Comparison of ENCODE assay signal across 8 mouse cellular contexts in genomic region chr19:37174716-37175435, GRCm38 (mm10). TPM values are rescaled to one million over a fixed set of nuclear protein-coding genes. Genes with fewer than 3 reads are reported as not detected.
A peak's percentile ranks its signal among the peaks of the same experiment; 100 is the strongest.
DNase-seq lines count a peak whose midpoint lies in the region; ATAC-seq and TF ChIP-seq lines count a peak whose summit lies in the region.

No protein-coding gene starts in this region.

- peak; percentile 85; the same call in 1 of the 2 replicates for ATAC-seq in embryonic facial prominence, embryonic 12.5 days (ENCODE audit: insufficient number of reproducible peaks, insufficient read depth, low FRiP score, low TSS enrichment)
- peak; percentile 86 for ATAC-seq in kidney, embryonic 15.5 days (replicated peaks; ENCODE audit: low FRiP score)
- ATAC-seq in monocyte, adult 5-6 weeks (replicated peaks; ENCODE audit: insufficient number of reproducible peaks, low FRiP score, low TSS enrichment, poor library complexity, severe bottlenecking), result peak; percentile 49
- ATAC-seq in stomach, embryonic 16.5 days (ENCODE audit: insufficient read depth, low FRiP score), result peak; percentile 79

- H3K9me3 ChIP-seq in embryonic facial prominence, embryonic 12.5 days, result no peaks in the 10 kb centered on the region
- no peaks in the 10 kb centered on the region for H3K9me3 ChIP-seq in heart, embryonic 10.5 days
- no peaks in the 10 kb centered on the region for H3K9me3 ChIP-seq in kidney, embryonic 15.5 days (replicated peaks)
- no peaks in the 10 kb centered on the region for H3K9me3 ChIP-seq in stomach, embryonic 16.5 days (replicated peaks; ENCODE audit: control insufficient read depth, low read length)

- H3K4me2 ChIP-seq in embryonic facial prominence, embryonic 12.5 days (replicated peaks), result peak overlapping the region; percentile 100
- peak overlapping the region; percentile 95 for H3K4me2 ChIP-seq in kidney, embryonic 15.5 days
- peak overlapping the region; percentile 100 for H3K4me2 ChIP-seq in stomach, embryonic 16.5 days (ENCODE audit: low read depth, low read length)

- H3K4me3 ChIP-seq in embryonic facial prominence, embryonic 12.5 days, result peak overlapping the region; percentile 56
- H3K4me3 ChIP-seq in heart, embryonic 10.5 days, result peak overlapping the region; percentile 84
- peak overlapping the region; percentile 60 for H3K4me3 ChIP-seq in kidney, embryonic 15.5 days (replicated peaks)
- H3K4me3 ChIP-seq in liver, adult 2 months (ENCODE audit: insufficient read depth, low read depth, low read length), result peak overlapping the region; percentile 76
- peak overlapping the region; percentile 76 for H3K4me3 ChIP-seq in stomach, embryonic 16.5 days (replicated peaks; ENCODE audit: low read length)

- H3K27ac ChIP-seq in embryonic facial prominence, embryonic 12.5 days, result 0 out of 2 replicates have a peak overlapping the region, but pooled peaks have one; percentile 6
- peak overlapping the region; percentile 89 for H3K27ac ChIP-seq in heart, embryonic 10.5 days
- H3K27ac ChIP-seq in kidney, embryonic 15.5 days, result peak overlapping the region; percentile 83
- peak overlapping the region; percentile 99 for H3K27ac ChIP-seq in liver, adult 2 months (replicated peaks; ENCODE audit: insufficient read depth, low read depth, low read length)
- H3K27ac ChIP-seq in stomach, embryonic 16.5 days (ENCODE audit: low read length), result peak overlapping the region; percentile 40

- under 1% methylated on average over 36 of the region's 36 CpGs for WGBS in embryonic facial prominence, embryonic 12.5 days
- under 1% methylated on average over 36 of the region's 36 CpGs for WGBS in heart, embryonic 10.5 days
- WGBS in kidney, embryonic 15.5 days, result under 1% methylated on average over 36 of the region's 36 CpGs
- WGBS in liver, adult 2 months, result under 1% methylated on average over 36 of the region's 36 CpGs
- under 1% methylated on average over 36 of the region's 36 CpGs for WGBS in stomach, embryonic 16.5 days

- H3K27me3 ChIP-seq in embryonic facial prominence, embryonic 12.5 days, result peaks cover 31% of the 10 kb centered on the region
- H3K27me3 ChIP-seq in heart, embryonic 10.5 days (ENCODE audit: insufficient read depth, poor library complexity, severe bottlenecking), result peaks cover 35% of the 10 kb centered on the region
- H3K27me3 ChIP-seq in kidney, embryonic 15.5 days, result peaks cover 34% of the 10 kb centered on the region
- no peaks in the 10 kb centered on the region for H3K27me3 ChIP-seq in liver, adult 2 months (ENCODE audit: control insufficient read depth, insufficient read depth, low read length)
- H3K27me3 ChIP-seq in stomach, embryonic 16.5 days (ENCODE audit: control insufficient read depth, insufficient read depth, low read length), result peaks cover 9% of the 10 kb centered on the region; the same call in 1 of the 2 replicates

- no peak for TF ChIP-seq POLR2A in liver, adult 2 months (IDR thresholded peaks at IDR 0.05; ENCODE audit: extremely low read depth, insufficient read depth, low read length)

- peaks cover 10% of the 10 kb centered on the region for H3K4me1 ChIP-seq in embryonic facial prominence, embryonic 12.5 days
- peaks cover 12% of the 10 kb centered on the region for H3K4me1 ChIP-seq in heart, embryonic 10.5 days
- H3K4me1 ChIP-seq in kidney, embryonic 15.5 days, result peaks cover 22% of the 10 kb centered on the region
- H3K4me1 ChIP-seq in liver, adult 2 months (ENCODE audit: control insufficient read depth, insufficient read depth, low read length), result peaks cover 22% of the 10 kb centered on the region
- H3K4me1 ChIP-seq in stomach, embryonic 16.5 days (ENCODE audit: control insufficient read depth, insufficient read depth, low read length), result peaks cover 13% of the 10 kb centered on the region

- H3K36me3 ChIP-seq in embryonic facial prominence, embryonic 12.5 days, result no peaks in the 10 kb centered on the region
- no peaks in the 10 kb centered on the region for H3K36me3 ChIP-seq in heart, embryonic 10.5 days
- no peaks in the 10 kb centered on the region for H3K36me3 ChIP-seq in kidney, embryonic 15.5 days
- peaks cover 6% of the 10 kb centered on the region; the same call in 1 of the 2 replicates for H3K36me3 ChIP-seq in liver, adult 2 months (ENCODE audit: control insufficient read depth, insufficient read depth, low read length)
- no peaks in the 10 kb centered on the region for H3K36me3 ChIP-seq in stomach, embryonic 16.5 days (ENCODE audit: control insufficient read depth, insufficient read depth, low read length)

- H3K79me2 ChIP-seq in liver, adult 2 months (ENCODE audit: control insufficient read depth, insufficient read depth, low read length), result peaks cover 8% of the 10 kb centered on the region

- no peak for TF ChIP-seq CTCF in liver, adult 2 months (IDR thresholded peaks at IDR 0.05; ENCODE audit: low read depth, low read length)

- peak; percentile 76 for DNase-seq in 3134 (ENCODE audit: extremely low read depth, insufficient read length, low spot score)
- DNase-seq in adrenal gland, adult 8-10 months, result peak; percentile 66
- peak; percentile 82 for DNase-seq in heart, embryonic 10.5 days (ENCODE audit: low spot score)
- peak; percentile 89 for DNase-seq in liver, adult 2 months (ENCODE audit: extremely low read depth, low read depth, low spot score)

- peak overlapping the region; percentile 59 for H3K9ac ChIP-seq in embryonic facial prominence, embryonic 12.5 days
- peak overlapping the region; percentile 40 for H3K9ac ChIP-seq in kidney, embryonic 15.5 days
- peak overlapping the region; percentile 93 for H3K9ac ChIP-seq in liver, adult 2 months (ENCODE audit: low read depth, low read length)
- H3K9ac ChIP-seq in stomach, embryonic 16.5 days (ENCODE audit: low read length), result peak overlapping the region; percentile 75

RNA-seq across cellular contexts. Expression of gene March5, which starts 32.5 kb away (rescaled TPM):
- 100 to 1,000 TPM in 1 of 4 experiments, 10 to 100 TPM in 3; 78.1 to 100 (median 96.2) TPM for total RNA-seq in adrenal gland, adult 8-10 months (2022)
- 143 and 144 TPM in 2 replicates for polyA plus RNA-seq in embryonic facial prominence, embryonic 12.5 days (2016; fragmentation: Nextera tagmentation; extraction: Ambion mirVana)
- polyA plus RNA-seq in heart, embryonic 10.5 days (2016; fragmentation: Nextera tagmentation; extraction: Ambion mirVana), result 79.0 and 95.9 TPM in 2 replicates
- 88.4 and 95.6 TPM in 2 replicates for polyA plus RNA-seq in kidney, embryonic 15.5 days (2015; fragmentation: Nextera tagmentation; extraction: Ambion mirVana)
- 84.0 and 93.1 TPM in 2 replicates for total RNA-seq in liver, adult 2 months (2014; rRNA removed)
- 33.8 and 38.5 TPM in 2 replicates for polyA plus RNA-seq in liver, adult 2 months (2012; rRNA removed)
- 93.4 to 122 TPM (median 106 TPM) in 3 replicates for total RNA-seq in monocyte, adult 5-6 weeks (2017)
- 50.4 and 51.9 TPM in 2 replicates for polyA plus RNA-seq in stomach, embryonic 16.5 days (2015; fragmentation: Nextera tagmentation; extraction: Ambion mirVana)

RNA-seq across cellular contexts. Expression of gene Cpeb3, which starts 33.5 kb away (rescaled TPM):
- total RNA-seq in adrenal gland, adult 8-10 months (2022), result 10 to 100 TPM; 20.4 to 29.9 (median 26.0) TPM
- 1.0 and 1.3 TPM in 2 replicates for polyA plus RNA-seq in embryonic facial prominence, embryonic 12.5 days (2016; fragmentation: Nextera tagmentation; extraction: Ambion mirVana)
- 2.6 and 3.7 TPM in 2 replicates for polyA plus RNA-seq in heart, embryonic 10.5 days (2016; fragmentation: Nextera tagmentation; extraction: Ambion mirVana)
- 1.2 TPM in 2 replicates for polyA plus RNA-seq in kidney, embryonic 15.5 days (2015; fragmentation: Nextera tagmentation; extraction: Ambion mirVana)
- 6.4 and 8.9 TPM in 2 replicates for total RNA-seq in liver, adult 2 months (2014; rRNA removed)
- 4.3 TPM in 2 replicates for polyA plus RNA-seq in liver, adult 2 months (2012; rRNA removed)
- 0.86 to 3.3 TPM (median 3.1 TPM) in 3 replicates for total RNA-seq in monocyte, adult 5-6 weeks (2017)
- 0.37 and 0.79 TPM in 2 replicates for polyA plus RNA-seq in stomach, embryonic 16.5 days (2015; fragmentation: Nextera tagmentation; extraction: Ambion mirVana)

Comparison
In these comparisons a context has a peak if more than half of its experiments do, and no peak if none do; other contexts are left out.
1. Peak in every context shown above with its lines: DNase-seq, ATAC-seq, H3K4me3 ChIP-seq and H3K27ac ChIP-seq.
2. H3K27ac ChIP-seq: peak in every context shown above with its lines; median percentile 99 in liver, adult 2 months; 89 in heart, embryonic 10.5 days; 83 in kidney, embryonic 15.5 days; 40 in stomach, embryonic 16.5 days; 6 in embryonic facial prominence, embryonic 12.5 days.
3. H3K9ac ChIP-seq: peak in every context shown above with its lines; median percentile 93 in liver, adult 2 months; 75 in stomach, embryonic 16.5 days; 59 in embryonic facial prominence, embryonic 12.5 days; 40 in kidney, embryonic 15.5 days.